Mouse (Mus musculus) mouse embryonic stem cell (cell line): ENCODE data around the gene Copz1.

Experiments
- in situ Hi-C, 2 experiments: fragments of 300-500 bp; cut with MboI; formaldehyde crosslinking; loops; 1 replicate in 1 of 2; 3 replicates in 1 of 2; pipeline ENCODE4 v1.14.3; 2019 to 2020; ENCODE audit warnings: low sequenced_read_pairs in 2 of 2, low pct_unique_long_range_greater_than_20kb in 1 of 2, mixed read lengths in 1 of 2; ENCODE audit not compliant: unreplicated experiment in 1 of 2

Gene Copz1

GRCm38 (mm10) chr15:103303916-103304615, 31.6 kb downstream of the Copz1 start:
- in situ Hi-C loops, result loop anchor here in 1 of 2 experiments (25.0 kb wide), 1 partner anchor 292 kb away; the partner anchor contains the start of gene Hoxc4

- in situ Hi-C loops, result loop anchor here in 1 of 2 experiments (25.0 kb wide), 1 partner anchor 292 kb away; the partner anchor contains the start of gene Hoxc4
Measured at GRCm38 (mm10) chr15:103304616-103304969, 32.1 kb downstream of the Copz1 start.

GRCm38 (mm10) chr15:103305070-103305678, 32.7 kb downstream of the Copz1 start:
- in situ Hi-C loops, result loop anchor here (5.0 to 25.0 kb wide), 2 partner anchors 118 to 293 kb away; partner anchors contain the start of gene Hoxc4 (in 1 of the 2)

- in situ Hi-C loops, result loop anchor here (5.0 to 25.0 kb wide), 2 partner anchors 119 to 294 kb away; partner anchors contain the start of gene Hoxc4 (in 1 of the 2)
Measured at GRCm38 (mm10) chr15:103305792-103306645, 33.5 kb downstream of the Copz1 start.

- in situ Hi-C loops, result loop anchor here (5.0 to 25.0 kb wide), 2 partner anchors 120 to 295 kb away; partner anchors contain the start of gene Hoxc4 (in 1 of the 2)
Measured at GRCm38 (mm10) chr15:103307125-103307524, 34.6 kb downstream of the Copz1 start.

- in situ Hi-C loops, result loop anchor here (5.0 to 25.0 kb wide), 2 partner anchors 121 to 296 kb away; partner anchors contain the start of gene Hoxc4 (in 1 of the 2)
Measured at GRCm38 (mm10) chr15:103308056-103308875, 35.8 kb downstream of the Copz1 start.

- in situ Hi-C loops, result loop anchor here (5.0 to 25.0 kb wide), 2 partner anchors 122 to 297 kb away; partner anchors contain the start of gene Hoxc4 (in 1 of the 2)
Measured at GRCm38 (mm10) chr15:103308876-103309580, 36.5 kb downstream of the Copz1 start.

- in situ Hi-C loops, result loop anchor here (5.0 to 25.0 kb wide), 2 partner anchors 298 to 323 kb away; partner anchors contain the start of gene Hoxc4 (in 1 of the 2)
Measured at GRCm38 (mm10) chr15:103310365-103310910, 37.9 kb downstream of the Copz1 start, which contains the start of gene Gpr84. Gpr84 (minus strand) TSS chr15:103310612.

- in situ Hi-C loops, result loop anchor here (5.0 to 25.0 kb wide), 2 partner anchors 301 to 326 kb away; partner anchors contain the start of gene Hoxc4 (in 1 of the 2)
Measured at GRCm38 (mm10) chr15:103313495-103314095, 41.1 kb downstream of the Copz1 start.

GRCm38 (mm10) chr15:103314181-103314580, 41.7 kb downstream of the Copz1 start:
- in situ Hi-C loops, result loop anchor here (5.0 to 25.0 kb wide), 2 partner anchors 302 to 327 kb away; partner anchors contain the start of gene Hoxc4 (in 1 of the 2)

- in situ Hi-C loops, result loop anchor here in 1 of 2 experiments (25.0 kb wide), 1 partner anchor 303 kb away; the partner anchor contains the start of gene Hoxc4
Measured at GRCm38 (mm10) chr15:103315011-103315502, 42.5 kb downstream of the Copz1 start.

- in situ Hi-C loops, result loop anchor here in 1 of 2 experiments (25.0 kb wide), 1 partner anchor 304 kb away; the partner anchor contains the start of gene Hoxc4
Measured at GRCm38 (mm10) chr15:103315979-103316776, 43.7 kb downstream of the Copz1 start.

GRCm38 (mm10) chr15:103317120-103317519, 44.6 kb downstream of the Copz1 start:
- in situ Hi-C loops, result loop anchor here in 1 of 2 experiments (25.0 kb wide), 1 partner anchor 305 kb away; the partner anchor contains the start of gene Hoxc4

- in situ Hi-C loops, result loop anchor here in 1 of 2 experiments (25.0 kb wide), 1 partner anchor 305 kb away; the partner anchor contains the start of gene Hoxc4
Measured at GRCm38 (mm10) chr15:103317731-103318130, 45.2 kb downstream of the Copz1 start.
